Mouse (Mus musculus): ENCODE measurements around the gene Insl6. TPM values are rescaled to one million over a fixed set of nuclear protein-coding genes. Genes with fewer than 3 reads are reported as not detected.

The Insl6 gene
- total RNA-seq, 2 experiments from 2014 or later: 0.80 to 0.83 TPM

GRCm38 (mm10) chr19:29356281-29356680 lies 31.1 kb upstream of the Insl6 start:
- no peak for DNase-seq (ENCODE audit: low spot score in 2 of 2)

- peak; percentile 86 to 92 for DNase-seq (ENCODE audit: low spot score in 2 of 2)
Observed at GRCm38 (mm10) chr19:29354895-29355877, 30.0 kb upstream of the Insl6 start.

GRCm38 (mm10) chr19:29350991-29351390 lies 25.8 kb upstream of the Insl6 start:
- DNase-seq (ENCODE audit: low spot score in 2 of 2): no peak

- DNase-seq (ENCODE audit: low spot score in 2 of 2): no peak
Observed at GRCm38 (mm10) chr19:29345636-29346035, 20.5 kb upstream of the Insl6 start.

GRCm38 (mm10) chr19:29344868-29345267 lies 19.7 kb upstream of the Insl6 start:
- DNase-seq (ENCODE audit: low spot score in 2 of 2): no peak

GRCm38 (mm10) chr19:29342281-29342680 lies 17.1 kb upstream of the Insl6 start:
- no peak for DNase-seq (ENCODE audit: low spot score in 2 of 2)

GRCm38 (mm10) chr19:29341029-29341428 lies 15.9 kb upstream of the Insl6 start:
- no peak for DNase-seq (ENCODE audit: low spot score in 2 of 2)

GRCm38 (mm10) chr19:29336624-29337023 lies 11.5 kb upstream of the Insl6 start:
- no peak for DNase-seq (ENCODE audit: low spot score in 2 of 2)

GRCm38 (mm10) chr19:29334068-29334745 lies 9.1 kb upstream of the Insl6 start, which contains the start of gene Rln1:
Gene Rln1, minus strand, starts transcription at chr19:29334670.
- no peak for DNase-seq (ENCODE audit: low spot score in 2 of 2)

- DNase-seq (ENCODE audit: low spot score in 2 of 2): no peak
Observed at GRCm38 (mm10) chr19:29326822-29327552, 1.8 kb upstream of the Insl6 start.

GRCm38 (mm10) chr19:29326396-29326795 lies 1.2 kb upstream of the Insl6 start:
- no peak for DNase-seq (ENCODE audit: low spot score in 2 of 2)

- DNase-seq (ENCODE audit: low spot score in 2 of 2): no peak
Observed at GRCm38 (mm10) chr19:29325852-29326180, 660 bp upstream of the Insl6 start.

GRCm38 (mm10) chr19:29323416-29324049 lies 1.6 kb downstream of the Insl6 start:
- DNase-seq (ENCODE audit: low spot score in 2 of 2): no peak

GRCm38 (mm10) chr19:29312661-29313060 lies 12.5 kb downstream of the Insl6 start:
- no peak for DNase-seq (ENCODE audit: low spot score in 2 of 2)

GRCm38 (mm10) chr19:29311791-29312190 lies 13.4 kb downstream of the Insl6 start:
- no peak for DNase-seq (ENCODE audit: low spot score in 2 of 2)

- no peak for DNase-seq (ENCODE audit: low spot score in 2 of 2)
Observed at GRCm38 (mm10) chr19:29308832-29309231, 16.3 kb downstream of the Insl6 start.

GRCm38 (mm10) chr19:29302119-29302518 lies 23.0 kb downstream of the Insl6 start:
- no peak for DNase-seq (ENCODE audit: low spot score in 2 of 2)

GRCm38 (mm10) chr19:29300919-29301318 lies 24.2 kb downstream of the Insl6 start:
- no peak for DNase-seq (ENCODE audit: low spot score in 2 of 2)

- DNase-seq (ENCODE audit: low spot score in 2 of 2): no peak
Observed at GRCm38 (mm10) chr19:29297366-29297765, 27.8 kb downstream of the Insl6 start.

- no peak for DNase-seq (ENCODE audit: low spot score in 2 of 2)
Observed at GRCm38 (mm10) chr19:29296166-29296565, 29.0 kb downstream of the Insl6 start.

GRCm38 (mm10) chr19:29294756-29295155 lies 30.4 kb downstream of the Insl6 start:
- DNase-seq (ENCODE audit: low spot score in 2 of 2): no peak
